Mouse (Mus musculus) neutrophil, adult 5-6 weeks (primary cell): ENCODE results near the gene Dhx37. TPM values are rescaled to one million over a fixed set of nuclear protein-coding genes. Genes with fewer than 3 reads are reported as not detected.
A peak's percentile ranks its signal among the peaks of the same experiment; 100 is the strongest.
"Not testable (repeated sequence)": the region's sequence is repeated elsewhere in the genome, so short reads cannot be mapped to it uniquely, and the experiment has no call there.

Experiments used
- ATAC-seq: fragments of 151-379, 151-347 bp; 2 replicates; pipeline ENCODE4 v1.8.0; 2017; ENCODE audit warnings: mild to moderate bottlenecking, moderate TSS enrichment; ENCODE audit not compliant: insufficient number of reproducible peaks, poor library complexity, low FRiP score, severe bottlenecking; ENCODE audit errors: extremely low read depth
- total RNA-seq: library from RNA; stranded (forward); fragments of 200-1000 nt; gene quantifications from 2 replicates; pipeline ENCODE4 v1.2.3, GENCODE M21; 2017

Gene Dhx37
- total RNA-seq, 1 experiment from 2014 or later = 47.8 TPM

GRCm38 (mm10) chr5:125456100-125456499, 22.2 kb upstream of the Dhx37 start:
- no peak for ATAC-seq

GRCm38 (mm10) chr5:125452573-125452972, 18.7 kb upstream of the Dhx37 start:
- no peak for ATAC-seq

GRCm38 (mm10) chr5:125449306-125449705, 15.4 kb upstream of the Dhx37 start:
- ATAC-seq = no peak

- ATAC-seq = no peak
Measured at GRCm38 (mm10) chr5:125448631-125449030, 14.7 kb upstream of the Dhx37 start.

- ATAC-seq = no peak
Measured at GRCm38 (mm10) chr5:125448026-125448425, 14.1 kb upstream of the Dhx37 start.

- no peak for ATAC-seq
Measured at GRCm38 (mm10) chr5:125446344-125446743, 12.4 kb upstream of the Dhx37 start.

GRCm38 (mm10) chr5:125444554-125444953, 10.6 kb upstream of the Dhx37 start:
- ATAC-seq = peak; percentile 48; the same call in 1 of the 2 replicates

- ATAC-seq = no peak
Measured at GRCm38 (mm10) chr5:125443915-125444314, 10.0 kb upstream of the Dhx37 start.

GRCm38 (mm10) chr5:125443335-125443734, 9.4 kb upstream of the Dhx37 start:
- ATAC-seq = no peak

- peak; percentile 40; the same call in 1 of the 2 replicates for ATAC-seq
Measured at GRCm38 (mm10) chr5:125442136-125442995, 8.4 kb upstream of the Dhx37 start.

- ATAC-seq = peak; percentile 48
Measured at GRCm38 (mm10) chr5:125441234-125442114, 7.6 kb upstream of the Dhx37 start, which contains the start of gene Bri3bp. Gene Bri3bp (plus strand): TSS chr5:125441568.

- ATAC-seq = no peak
Measured at GRCm38 (mm10) chr5:125440583-125441233, 6.8 kb upstream of the Dhx37 start.

GRCm38 (mm10) chr5:125434347-125434746, 426 bp upstream of the Dhx37 start:
- not testable (repeated sequence) for ATAC-seq

GRCm38 (mm10) chr5:125432324-125432723, 1.6 kb downstream of the Dhx37 start:
- not testable (repeated sequence) for ATAC-seq

- ATAC-seq = no peak
Measured at GRCm38 (mm10) chr5:125426343-125426742, 7.6 kb downstream of the Dhx37 start.

GRCm38 (mm10) chr5:125425698-125426276, 8.1 kb downstream of the Dhx37 start:
- ATAC-seq = no peak

GRCm38 (mm10) chr5:125419124-125419523, 14.8 kb downstream of the Dhx37 start:
- peak; percentile 62 for ATAC-seq

GRCm38 (mm10) chr5:125418636-125419035, 15.3 kb downstream of the Dhx37 start:
- no peak for ATAC-seq

GRCm38 (mm10) chr5:125416183-125416582, 17.7 kb downstream of the Dhx37 start:
- ATAC-seq = no peak
